Mouse (Mus musculus) hindbrain, embryonic 12.5 days (tissue): ENCODE measurements around the gene Selp. TPM values are rescaled to one million over a fixed set of nuclear protein-coding genes. Genes with fewer than 3 reads are reported as not detected.

Source experiments
- ATAC-seq: fragments of 200-750 bp; cut with Nextera tagmentation; 2 replicates; pipeline ENCODE4 v1.8.0; 2017; ENCODE audit warnings: moderate TSS enrichment; ENCODE audit not compliant: low FRiP score
- H3K27ac ChIP-seq: fragments of 300-500 bp; sonication (generic); 2 replicates; pipeline ENCODE4 v1.5.1; 2016; ENCODE audit warnings: mild to moderate bottlenecking
- H3K27me3 ChIP-seq: fragments of 300-500 bp; sonication (generic); 2 replicates; pipeline ENCODE4 v1.6.1; 2016; ENCODE audit warnings: mild to moderate bottlenecking
- H3K36me3 ChIP-seq: fragments of 300-500 bp; sonication (generic); 2 replicates; pipeline ENCODE4 v1.6.1; 2016; ENCODE audit warnings: mild to moderate bottlenecking
- H3K4me1 ChIP-seq: fragments of 300-500 bp; sonication (generic); 2 replicates; pipeline ENCODE4 v1.6.1; 2016
- H3K4me2 ChIP-seq: fragments of 300-500 bp; sonication (generic); replicated peaks from 2 replicates; pipeline ENCODE4 v1.6.1; 2016; ENCODE audit warnings: mild to moderate bottlenecking
- H3K4me3 ChIP-seq: fragments of 300-500 bp; sonication (generic); 2 replicates; pipeline ENCODE4 v1.5.1; 2016; ENCODE audit warnings: mild to moderate bottlenecking
- H3K9ac ChIP-seq: fragments of 300-500 bp; sonication (generic); 2 replicates; pipeline ENCODE4 v1.6.1; 2016; ENCODE audit warnings: mild to moderate bottlenecking, moderate library complexity
- H3K9me3 ChIP-seq: fragments of 300-500 bp; sonication (generic); replicated peaks from 2 replicates; pipeline ENCODE4 v1.6.1; 2016; ENCODE audit warnings: mild to moderate bottlenecking
- WGBS: fragments of 180-500 bp; shearing (Covaris S2); methylation state at CpG from one replicate; pipeline ENCODE4 v1.1.7; 2016; 5-methylcytosine and 5-hydroxymethylcytosine counted together
- polyA plus RNA-seq: library from polyadenylated mRNA; unstranded; fragments of >200 nt; fragmentation: Nextera tagmentation; extraction: Ambion mirVana; gene quantifications from 2 replicates; pipeline ENCODE4 v1.2.1, GENCODE M21; 2016

Selp gene
- polyA plus RNA-seq, 1 experiment from 2014 or later = not detected

DNA sequence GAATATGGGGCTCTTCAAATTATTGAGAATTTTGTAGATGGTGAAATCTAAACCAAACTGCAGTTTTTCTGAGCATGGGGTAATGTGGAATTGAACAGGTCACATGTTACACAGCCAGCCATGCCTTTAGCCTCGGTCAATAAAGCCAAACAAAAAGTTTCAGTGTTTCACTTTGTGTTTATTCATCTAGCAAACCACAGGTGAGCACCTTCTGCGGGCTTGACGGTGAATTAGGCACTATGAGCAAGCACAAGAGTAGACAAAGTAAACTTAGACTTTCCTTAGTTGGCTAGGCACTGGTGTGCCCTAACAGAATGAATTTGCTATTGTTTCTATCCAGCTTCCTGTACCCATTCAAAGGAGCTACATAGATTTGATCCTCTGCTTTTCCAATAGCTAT, 39.9 kb downstream of the Selp start:
- ATAC-seq = no peak

DNA sequence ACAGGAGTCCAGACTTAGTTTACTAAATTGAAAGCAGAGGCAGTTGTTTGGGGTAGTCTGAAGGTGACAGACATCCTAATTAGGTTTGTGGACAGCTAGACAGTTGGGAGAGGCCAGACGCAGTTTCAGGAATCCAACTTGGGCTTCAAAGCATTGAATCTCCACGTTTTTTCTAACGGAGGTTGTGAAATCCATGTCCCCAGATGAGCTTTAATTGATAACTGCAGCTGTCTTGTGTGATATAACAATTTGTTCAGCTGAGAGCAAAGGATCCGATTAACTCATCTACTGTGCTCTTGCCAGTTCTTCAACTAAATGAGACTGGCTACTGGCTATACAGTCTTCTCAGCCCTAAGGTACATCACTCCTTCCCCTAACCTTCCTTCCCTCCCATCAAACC, 43.5 kb downstream of the Selp start:
- 83% methylated on average over 4 of the region's 4 CpGs for whole genome bisulfite sequencing
- Histone ChIP-seq H3K27ac (no peak overlapping the region), H3K27me3 (no peaks in the 10 kb centered on the region), H3K4me3 (no peak overlapping the region), H3K9ac (no peak overlapping the region), H3K4me1 (no peaks in the 10 kb centered on the region), H3K9me3 (no peaks in the 10 kb centered on the region), H3K4me2 (no peak overlapping the region), H3K36me3 (no peaks in the 10 kb centered on the region)
- ATAC-seq = no peak

More for the DNA sequence above, 39.9 kb downstream of the Selp start:
- peaks cover 3% of the 10 kb centered on the region; the same call in 1 of the 2 replicates for H3K4me1 ChIP-seq
- no peak overlapping the region for H3K4me2 ChIP-seq
- no peak overlapping the region for H3K9ac ChIP-seq
- WGBS = 80% methylated on average over 3 of the region's 3 CpGs
- no peaks in the 10 kb centered on the region for H3K27me3 ChIP-seq
- no peak overlapping the region for H3K27ac ChIP-seq
- H3K4me3 ChIP-seq = no peak overlapping the region
- H3K36me3 ChIP-seq = no peaks in the 10 kb centered on the region
- H3K9me3 ChIP-seq = no peaks in the 10 kb centered on the region

DNA sequence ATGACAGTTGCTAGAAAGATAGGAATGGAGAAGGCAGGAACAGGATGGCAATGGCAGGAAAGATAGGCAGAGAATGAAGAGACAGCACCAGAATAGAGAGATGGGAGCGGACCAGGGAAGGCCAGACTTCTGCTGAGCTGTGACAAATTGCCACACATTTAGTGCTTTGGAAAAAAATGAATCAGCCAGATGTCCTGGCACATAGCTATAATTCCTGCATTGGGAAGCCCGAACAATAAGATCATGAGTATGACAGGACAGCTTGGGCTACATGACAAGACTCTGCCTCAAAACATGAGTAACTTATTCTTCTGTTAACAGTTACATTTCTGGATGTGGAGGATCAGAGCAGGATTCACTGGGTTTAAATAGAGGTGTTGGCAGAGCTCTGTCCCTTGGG, 44.7 kb downstream of the Selp start:
- H3K4me2 ChIP-seq = no peak overlapping the region
- WGBS = 89% methylated on average over 2 of the region's 2 CpGs
- no peak for ATAC-seq
- H3K4me3 ChIP-seq = no peak overlapping the region
- no peak overlapping the region for H3K9ac ChIP-seq
- no peaks in the 10 kb centered on the region for H3K4me1 ChIP-seq
- H3K9me3 ChIP-seq = no peaks in the 10 kb centered on the region
- H3K27me3 ChIP-seq = no peaks in the 10 kb centered on the region
- no peak overlapping the region for H3K27ac ChIP-seq
- H3K36me3 ChIP-seq = no peaks in the 10 kb centered on the region

DNA sequence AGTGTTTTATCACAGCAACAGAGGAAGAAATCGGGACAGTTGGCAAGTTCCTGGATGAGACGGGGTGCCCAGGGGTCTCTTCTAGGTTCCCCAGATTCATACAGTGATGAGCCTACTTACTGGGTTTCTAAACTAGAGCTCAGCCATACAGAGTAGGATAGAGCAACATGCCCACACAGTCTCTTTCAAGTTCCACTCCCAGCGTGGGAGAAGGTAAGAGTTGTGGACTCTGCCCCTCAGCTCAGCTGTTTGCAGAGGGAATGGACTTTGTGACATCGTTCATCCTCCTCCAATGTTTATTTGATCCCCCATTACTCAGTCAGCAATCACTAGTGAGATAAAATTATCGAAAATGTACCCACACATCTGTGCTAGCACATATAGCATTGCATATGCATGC, 47.7 kb downstream of the Selp start:
- H3K4me1 ChIP-seq = no peaks in the 10 kb centered on the region

DNA sequence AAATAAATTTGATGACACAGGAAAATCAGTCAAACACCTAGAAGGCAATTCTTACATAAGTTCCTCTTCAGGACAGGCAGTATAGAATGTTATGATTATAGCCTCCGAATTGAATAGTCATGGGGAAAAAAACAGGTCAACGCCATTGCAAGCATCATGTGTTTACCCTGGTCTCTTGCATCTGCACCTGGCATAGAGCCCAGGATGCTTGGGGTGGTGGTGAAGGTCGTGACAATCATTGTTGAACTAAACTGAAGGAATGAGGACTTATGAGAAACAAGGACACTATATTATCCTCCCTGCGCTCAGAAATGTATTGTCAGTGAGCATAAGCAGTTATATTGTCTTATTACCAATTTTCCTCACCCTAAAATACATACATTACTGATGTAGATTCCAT, 53.8 kb downstream of the Selp start:
- Histone ChIP-seq H3K4me3 (no peak overlapping the region), H3K4me2 (no peak overlapping the region), H3K9me3 (no peaks in the 10 kb centered on the region), H3K4me1 (no peaks in the 10 kb centered on the region), H3K9ac (no peak overlapping the region), H3K27ac (no peak overlapping the region), H3K36me3 (no peaks in the 10 kb centered on the region), H3K27me3 (no peaks in the 10 kb centered on the region)
- ATAC-seq = no peak
- WGBS = 81% methylated on average over 4 of the region's 4 CpGs

More for the DNA sequence above, 47.7 kb downstream of the Selp start:
- no peak overlapping the region for H3K4me2 ChIP-seq
- no peaks in the 10 kb centered on the region for H3K9me3 ChIP-seq
- no peak overlapping the region for H3K9ac ChIP-seq
- H3K4me3 ChIP-seq = no peak overlapping the region
- H3K27me3 ChIP-seq = no peaks in the 10 kb centered on the region
- H3K27ac ChIP-seq = no peak overlapping the region
- 85% methylated on average over 5 of the region's 5 CpGs for WGBS
- no peaks in the 10 kb centered on the region for H3K36me3 ChIP-seq
- ATAC-seq = no peak

DNA sequence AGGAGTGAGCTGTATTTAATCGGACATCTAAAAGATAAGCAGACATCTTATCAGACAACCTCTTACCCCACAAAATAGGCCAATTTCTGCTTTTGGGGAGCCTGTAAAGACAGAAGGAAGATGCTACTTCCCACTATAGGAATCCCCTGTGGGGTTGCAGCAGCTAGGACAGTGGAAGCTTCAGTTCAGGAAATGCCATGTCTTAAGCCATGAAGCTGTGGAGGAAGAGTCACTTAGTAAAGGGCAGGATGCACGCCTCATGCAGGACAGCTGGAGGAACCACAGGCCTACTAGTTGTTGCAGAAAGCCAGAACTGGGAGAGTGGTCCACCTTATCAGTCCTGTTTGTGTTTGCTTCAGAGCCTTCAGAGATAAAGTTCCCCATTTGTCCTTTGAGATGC, 55.4 kb downstream of the Selp start:
- no peaks in the 10 kb centered on the region for H3K27me3 ChIP-seq
- 91% methylated on average over 2 of the region's 2 CpGs for WGBS
- no peak overlapping the region for H3K4me3 ChIP-seq
- no peak overlapping the region for H3K4me2 ChIP-seq
- H3K36me3 ChIP-seq = no peaks in the 10 kb centered on the region
- H3K9me3 ChIP-seq = no peaks in the 10 kb centered on the region
- H3K9ac ChIP-seq = no peak overlapping the region
- no peak for ATAC-seq
- H3K27ac ChIP-seq = no peak overlapping the region
- no peaks in the 10 kb centered on the region for H3K4me1 ChIP-seq

DNA sequence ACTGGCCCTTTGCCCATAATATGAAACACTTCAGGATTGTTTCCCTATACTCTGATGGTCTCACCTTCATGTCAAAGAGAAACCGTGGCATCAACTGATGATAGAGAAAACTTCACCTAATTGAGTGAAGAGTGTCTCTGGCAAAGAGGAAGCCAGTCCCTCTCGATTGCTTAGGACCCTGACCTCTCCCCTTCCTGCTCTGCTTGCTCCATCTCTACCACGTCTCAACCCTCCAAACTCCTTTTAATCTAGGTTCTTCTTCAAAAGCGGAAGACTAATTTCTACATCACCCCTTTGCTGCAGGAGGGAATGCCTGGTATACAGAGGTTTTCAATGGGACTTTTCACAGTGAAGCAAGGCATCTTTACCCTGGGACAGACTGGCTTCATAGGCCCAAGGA, 58.1 kb downstream of the Selp start:
- Histone ChIP-seq H3K4me2 (no peak overlapping the region), H3K4me1 (no peaks in the 10 kb centered on the region), H3K4me3 (no peak overlapping the region), H3K27ac (no peak overlapping the region), H3K9me3 (no peaks in the 10 kb centered on the region), H3K36me3 (no peaks in the 10 kb centered on the region), H3K27me3 (no peaks in the 10 kb centered on the region), H3K9ac (no peak overlapping the region)
- 89% methylated on average over 4 of the region's 4 CpGs for WGBS
- no peak for ATAC-seq

DNA sequence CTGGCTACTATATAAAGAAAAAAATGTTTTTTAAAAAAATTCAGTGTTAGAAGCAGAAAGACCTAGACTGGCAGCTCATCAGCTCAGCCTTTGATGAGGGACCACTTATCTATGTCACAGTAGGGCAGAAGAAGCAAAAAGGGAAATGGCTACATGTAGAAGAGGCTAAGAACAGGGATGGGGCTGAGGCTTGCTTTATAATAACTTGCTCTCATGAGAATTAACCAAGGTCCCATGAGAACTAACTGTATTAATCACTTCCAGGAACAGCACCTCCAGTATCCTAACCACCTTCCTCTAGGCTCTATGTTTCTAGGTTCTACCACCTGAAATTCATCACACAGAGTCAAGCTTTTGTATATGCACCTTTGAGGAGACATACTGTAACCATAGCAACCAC, 61.8 kb downstream of the Selp start:
- no peak overlapping the region for H3K27ac ChIP-seq
- no peak overlapping the region for H3K4me3 ChIP-seq
- H3K27me3 ChIP-seq = no peaks in the 10 kb centered on the region
- H3K4me1 ChIP-seq = no peaks in the 10 kb centered on the region
- ATAC-seq = no peak
- H3K4me2 ChIP-seq = no peak overlapping the region
- no peak overlapping the region for H3K9ac ChIP-seq
- H3K9me3 ChIP-seq = no peaks in the 10 kb centered on the region
- H3K36me3 ChIP-seq = no peaks in the 10 kb centered on the region

DNA sequence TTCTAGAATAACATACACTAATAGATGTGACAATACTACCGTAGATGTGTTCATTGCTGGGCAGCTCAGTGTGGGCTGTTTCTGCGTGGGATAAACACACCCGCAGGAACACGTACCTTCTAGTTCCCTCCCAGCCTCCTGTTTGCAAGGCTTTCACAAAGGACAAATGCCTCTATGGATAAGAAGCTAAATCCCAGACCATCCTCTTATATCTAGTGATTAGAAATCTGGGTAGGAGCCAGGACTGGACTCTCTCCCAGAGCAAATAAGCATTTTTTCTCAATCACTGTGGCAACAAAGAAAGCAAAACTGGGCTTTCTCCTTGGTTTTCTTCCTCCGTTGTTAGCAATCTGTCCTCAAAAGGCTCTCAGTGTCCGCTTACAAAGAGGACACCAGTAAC, 63.4 kb downstream of the Selp start:
- H3K4me3 ChIP-seq = no peak overlapping the region
- no peaks in the 10 kb centered on the region for H3K27me3 ChIP-seq
- H3K4me1 ChIP-seq = no peaks in the 10 kb centered on the region
- H3K9ac ChIP-seq = no peak overlapping the region
- H3K9me3 ChIP-seq = no peaks in the 10 kb centered on the region
- H3K36me3 ChIP-seq = no peaks in the 10 kb centered on the region
- H3K4me2 ChIP-seq = no peak overlapping the region
- 84% methylated on average over 6 of the region's 6 CpGs for WGBS
- no peak overlapping the region for H3K27ac ChIP-seq
- ATAC-seq = no peak

DNA sequence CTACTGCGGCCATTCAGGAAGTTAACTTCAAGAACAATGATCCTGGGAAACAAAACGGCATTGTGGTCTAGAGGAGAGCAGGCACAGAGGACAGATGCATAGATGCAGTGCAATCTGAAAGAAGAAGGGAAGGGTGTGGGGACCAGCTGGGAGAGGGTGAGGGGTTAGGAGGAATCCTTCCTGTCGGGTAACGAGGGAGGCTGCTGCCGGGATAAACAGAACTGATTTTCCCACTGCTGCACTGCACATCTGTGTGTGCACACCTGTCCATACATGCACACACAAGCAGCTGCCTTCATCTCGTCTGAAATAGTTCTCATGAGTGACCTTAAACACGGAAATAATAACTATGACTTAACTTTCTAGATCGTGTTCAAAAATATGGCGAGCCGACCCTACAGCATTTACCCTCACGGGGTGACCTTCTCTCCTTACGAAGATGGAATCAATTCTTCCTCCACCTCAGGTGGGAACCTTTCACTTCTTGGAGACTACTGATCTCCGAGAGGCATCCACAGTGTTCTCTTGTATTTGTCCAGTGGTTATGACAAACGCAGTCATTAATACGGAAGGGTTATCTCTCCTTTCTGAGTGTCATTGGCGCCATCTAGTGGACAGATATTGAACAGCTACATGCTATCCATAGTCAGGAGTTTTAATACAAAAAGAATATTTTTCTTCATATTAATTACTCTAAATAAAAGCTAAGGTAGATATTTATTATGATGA, 69.2 kb downstream of the Selp start:
- peak; percentile 67 for ATAC-seq
- no peaks in the 10 kb centered on the region for H3K27me3 ChIP-seq
- H3K4me1 ChIP-seq = peaks cover 2% of the 10 kb centered on the region; the same call in 1 of the 2 replicates
- no peaks in the 10 kb centered on the region for H3K9me3 ChIP-seq
- H3K4me2 ChIP-seq = peak overlapping the region; percentile 39
- H3K36me3 ChIP-seq = no peaks in the 10 kb centered on the region
- no peak overlapping the region for H3K27ac ChIP-seq
- H3K4me3 ChIP-seq = peak overlapping the region; percentile 18; the same call in 1 of the 2 replicates
- 46% methylated on average over 16 of the region's 16 CpGs for WGBS
- no peak overlapping the region; the same call in 1 of the 2 replicates for H3K9ac ChIP-seq

DNA sequence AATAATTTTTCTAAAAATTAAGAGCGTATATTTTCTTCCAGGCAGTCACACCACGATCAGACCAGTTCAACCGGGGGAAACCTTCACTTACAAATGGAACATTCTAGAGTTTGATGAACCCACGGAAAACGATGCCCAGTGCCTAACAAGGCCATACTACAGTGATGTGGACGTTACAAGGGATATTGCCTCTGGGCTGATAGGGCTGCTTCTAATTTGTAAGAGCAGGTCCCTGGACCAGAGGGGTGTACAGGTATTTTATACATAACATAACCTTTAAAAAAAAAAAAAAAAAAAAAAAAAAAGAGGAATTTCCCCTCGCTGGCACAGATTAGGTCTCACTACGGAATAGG, 69.8 kb downstream of the Selp start:
- H3K9ac ChIP-seq = no peak overlapping the region
- H3K4me2 ChIP-seq = no peak overlapping the region
- H3K27me3 ChIP-seq = no peaks in the 10 kb centered on the region
- WGBS = 50% methylated on average over 8 of the region's 8 CpGs
- no peak overlapping the region for H3K27ac ChIP-seq
- no peaks in the 10 kb centered on the region for H3K9me3 ChIP-seq
- no peaks in the 10 kb centered on the region for H3K36me3 ChIP-seq
- no peak overlapping the region for H3K4me3 ChIP-seq
- ATAC-seq = no peak
- H3K4me1 ChIP-seq = peaks cover 2% of the 10 kb centered on the region; the same call in 1 of the 2 replicates

DNA sequence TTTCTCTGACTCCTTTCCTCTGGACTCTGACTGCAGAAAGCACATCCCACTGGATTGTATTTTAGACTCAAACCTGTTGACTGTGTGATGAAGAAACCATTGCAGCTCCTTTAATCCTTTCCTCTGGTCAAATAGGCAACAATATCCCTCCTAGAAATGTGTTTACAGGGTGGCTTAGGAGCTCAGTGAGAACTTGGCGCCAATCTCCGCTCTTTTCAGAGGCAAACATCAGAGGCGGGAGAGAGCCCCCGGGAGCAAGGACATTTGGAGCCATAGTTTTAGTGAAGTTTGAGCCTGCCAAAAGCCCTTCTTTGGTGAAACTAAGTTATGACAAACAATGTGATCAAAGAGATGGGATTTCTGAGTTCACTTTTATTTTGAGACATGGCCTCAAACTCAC, 70.3 kb downstream of the Selp start:
- ATAC-seq = no peak
- Histone ChIP-seq H3K4me3 (no peak overlapping the region), H3K9ac (no peak overlapping the region), H3K9me3 (no peaks in the 10 kb centered on the region), H3K4me2 (no peak overlapping the region), H3K27me3 (no peaks in the 10 kb centered on the region), H3K27ac (no peak overlapping the region), H3K4me1 (peaks cover 2% of the 10 kb centered on the region; the same call in 1 of the 2 replicates), H3K36me3 (no peaks in the 10 kb centered on the region)
- 79% methylated on average over 4 of the region's 4 CpGs for WGBS

DNA sequence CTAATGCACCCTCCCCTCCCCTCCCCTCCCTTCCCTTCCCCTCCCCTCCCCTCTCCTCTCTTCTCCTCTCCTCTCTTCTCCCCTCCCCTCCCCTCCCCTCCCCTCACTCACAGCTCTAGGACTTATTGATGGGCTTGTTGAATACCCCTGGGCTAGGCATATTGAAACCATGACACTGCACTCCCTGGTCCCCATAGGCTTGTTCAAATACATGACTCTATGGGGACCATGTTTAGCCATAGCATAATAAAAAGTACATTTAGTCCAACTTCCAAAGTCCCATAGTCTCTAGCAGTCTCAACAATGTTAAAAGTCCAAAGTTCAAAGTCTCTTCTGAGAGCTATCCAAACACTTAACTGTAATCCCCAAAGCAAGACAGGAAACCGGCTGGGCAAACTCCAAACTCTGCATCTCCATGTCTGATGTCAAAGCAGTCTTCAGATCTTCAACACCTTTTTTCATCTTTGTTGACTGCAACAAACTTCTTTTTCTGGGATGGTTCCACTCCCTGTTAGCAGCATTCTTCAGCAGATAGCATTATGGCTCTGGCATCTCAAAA, 72.0 kb downstream of the Selp start:
- 91% methylated on average over 1 of the region's 1 CpGs for WGBS
- no peak overlapping the region for H3K9ac ChIP-seq
- H3K4me3 ChIP-seq = no peak overlapping the region
- no peaks in the 10 kb centered on the region for H3K9me3 ChIP-seq
- no peaks in the 10 kb centered on the region for H3K36me3 ChIP-seq
- no peak overlapping the region for H3K4me2 ChIP-seq
- ATAC-seq = no peak
- peaks cover 2% of the 10 kb centered on the region; the same call in 1 of the 2 replicates for H3K4me1 ChIP-seq
- no peaks in the 10 kb centered on the region for H3K27me3 ChIP-seq
- no peak overlapping the region for H3K27ac ChIP-seq
